In the genomic region with DNA sequence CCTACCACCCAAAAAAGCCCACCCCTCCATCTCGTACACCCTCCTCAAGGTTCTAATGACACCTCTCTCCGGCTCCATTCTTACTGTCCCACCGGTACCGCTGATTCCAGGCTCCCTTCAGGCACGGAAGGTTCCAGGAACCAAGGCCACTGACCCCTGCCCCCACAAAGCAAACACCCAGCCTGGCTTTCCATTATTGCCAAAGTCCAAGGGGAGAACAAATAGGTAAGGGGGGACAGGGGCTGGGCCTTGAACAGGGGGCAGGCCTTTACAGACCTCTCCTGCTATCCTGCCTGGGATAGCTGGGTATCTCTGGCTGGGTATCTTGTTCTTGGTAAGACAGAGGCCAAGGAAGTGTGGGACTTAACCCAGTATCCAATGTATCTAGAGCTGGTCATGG, we compare ENCODE assay signal across 1 mouse cellular context.
A peak's percentile ranks its signal among the peaks of the same experiment; 100 is the strongest.
TF ChIP-seq lines count a peak whose summit lies in the region.

No protein-coding gene starts in this region.

TF ChIP-seq in myocyte, 11 proteins besides CTCF, POLR2A, EP300 and RAD21:
- TF ChIP-seq SRF (IDR thresholded peaks at IDR 0.05; ENCODE audit: control insufficient read depth, insufficient read length, low read depth) = no peak
- peak; percentile 7 for TF ChIP-seq POLR2AphosphoS2 (IDR thresholded peaks at IDR 0.05; ENCODE audit: insufficient read length, low read depth)
